Mouse (Mus musculus): ENCODE measurements around the gene Ect2. TPM values are rescaled to one million over a fixed set of nuclear protein-coding genes. Genes with fewer than 3 reads are reported as not detected.
A peak's percentile ranks its signal among the peaks of the same experiment; 100 is the strongest.

Ect2 gene
- polyA plus RNA-seq, 1 experiment: 0.71 TPM

- H3K4me1 ChIP-seq (ENCODE audit: control insufficient read depth, insufficient read depth, low read length): no peaks in the 10 kb centered on the region
- TF ChIP-seq CTCF (IDR thresholded peaks at IDR 0.05; ENCODE audit: extremely low read depth, insufficient read depth, low read length) (no peak), POLR2A (IDR thresholded peaks at IDR 0.05; ENCODE audit: extremely low read depth, insufficient read depth, low read length) (no peak)
- no peak overlapping the region for H3K4me3 ChIP-seq (ENCODE audit: insufficient read depth, low read length)
- no peak overlapping the region for H3K27ac ChIP-seq (ENCODE audit: insufficient read depth, low read length)
These were observed 8.1 kb upstream of the Ect2 start for GRCm38 (mm10) chr3:27161645-27162409.

DNA sequence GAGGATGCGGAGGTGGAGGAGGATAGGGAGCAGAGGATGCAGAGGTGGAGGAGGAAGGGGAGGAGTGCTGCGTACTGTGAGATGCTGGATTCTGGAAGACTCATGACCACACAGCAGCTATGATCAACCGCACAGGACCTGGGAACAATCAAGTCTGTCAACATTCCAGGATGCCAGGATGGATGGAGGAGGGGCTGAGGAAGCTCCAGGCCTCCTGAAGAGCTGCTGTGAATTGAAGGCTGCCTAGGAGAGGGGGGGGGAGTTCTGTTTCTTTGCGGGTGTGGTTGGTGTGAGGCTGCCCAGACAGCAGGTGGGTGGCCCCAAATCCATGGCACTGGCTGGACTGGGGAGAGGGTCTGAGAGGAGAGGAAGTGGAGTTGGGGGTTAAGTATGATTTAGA, 5.2 kb upstream of the Ect2 start:
- H3K4me3 ChIP-seq (ENCODE audit: insufficient read depth, low read length): no peak overlapping the region
- no peaks in the 10 kb centered on the region for H3K4me1 ChIP-seq (ENCODE audit: control insufficient read depth, insufficient read depth, low read length)
- H3K27ac ChIP-seq (ENCODE audit: insufficient read depth, low read length): no peak overlapping the region
- no peak for TF ChIP-seq CTCF (IDR thresholded peaks at IDR 0.05; ENCODE audit: extremely low read depth, insufficient read depth, low read length)
- no peak for TF ChIP-seq POLR2A (IDR thresholded peaks at IDR 0.05; ENCODE audit: extremely low read depth, insufficient read depth, low read length)

DNA sequence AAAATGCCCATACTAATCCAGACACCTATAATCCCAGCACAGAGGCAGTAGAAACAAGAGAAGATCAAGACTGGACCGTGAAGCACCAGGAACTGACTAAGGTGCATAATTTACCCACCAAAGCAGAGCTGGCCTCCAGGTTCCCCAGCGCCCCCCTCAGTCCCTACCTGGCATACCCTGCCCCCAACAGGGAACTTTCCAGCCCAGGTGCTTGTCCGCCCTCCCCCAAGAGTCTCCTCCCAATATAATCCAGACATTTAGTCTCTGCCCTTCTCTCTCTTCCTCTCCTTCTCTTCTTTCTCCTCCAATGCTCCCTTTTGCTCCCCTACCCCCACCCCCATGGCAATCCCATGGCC, 2.9 kb upstream of the Ect2 start:
- H3K4me1 ChIP-seq (ENCODE audit: control insufficient read depth, insufficient read depth, low read length): no peaks in the 10 kb centered on the region
- H3K27ac ChIP-seq (ENCODE audit: insufficient read depth, low read length): no peak overlapping the region
- H3K4me3 ChIP-seq (ENCODE audit: insufficient read depth, low read length): no peak overlapping the region
- TF ChIP-seq CTCF (IDR thresholded peaks at IDR 0.05; ENCODE audit: extremely low read depth, insufficient read depth, low read length) (no peak), POLR2A (IDR thresholded peaks at IDR 0.05; ENCODE audit: extremely low read depth, insufficient read depth, low read length) (no peak)

DNA sequence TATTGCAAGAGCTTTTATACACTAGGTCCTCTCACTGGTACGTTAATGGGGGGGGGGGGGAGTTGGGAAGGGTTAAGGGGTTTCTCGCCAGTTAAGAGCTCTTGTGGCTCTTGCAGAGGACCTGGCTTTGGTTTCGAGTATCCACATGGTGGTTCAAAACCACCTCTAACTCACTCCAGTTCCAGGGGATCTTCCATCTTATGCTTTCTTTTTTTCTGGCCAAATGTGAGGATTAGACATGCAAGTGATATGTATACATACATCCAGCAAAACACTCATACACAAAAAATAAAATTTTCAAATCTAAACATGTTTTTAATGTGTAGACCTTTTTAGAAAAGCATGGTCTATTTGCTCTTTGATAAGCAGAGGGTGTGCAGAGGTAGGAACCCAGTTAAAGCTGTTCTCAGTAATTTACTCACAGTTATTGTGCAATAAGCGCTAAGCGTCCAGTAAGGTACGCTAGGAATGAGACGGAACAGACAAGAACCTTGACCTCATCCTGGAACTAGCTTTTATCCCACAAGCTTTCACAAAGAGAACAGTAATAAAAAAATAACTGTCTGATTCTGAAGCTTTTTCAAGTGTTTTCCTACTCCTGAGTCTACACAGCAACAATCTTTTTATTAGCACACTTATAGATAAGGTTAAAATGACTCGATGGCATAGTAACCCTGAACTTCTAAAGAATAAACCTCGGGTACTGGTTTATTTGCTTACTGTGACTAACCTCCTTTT, 2.3 kb upstream of the Ect2 start:
- no peak for TF ChIP-seq CTCF (IDR thresholded peaks at IDR 0.05; ENCODE audit: extremely low read depth, insufficient read depth, low read length)
- TF ChIP-seq POLR2A (IDR thresholded peaks at IDR 0.05; ENCODE audit: extremely low read depth, insufficient read depth, low read length): no peak
- Histone ChIP-seq H3K4me3 (ENCODE audit: insufficient read depth, low read length) (no peak overlapping the region), H3K27ac (ENCODE audit: insufficient read depth, low read length) (no peak overlapping the region), H3K4me1 (ENCODE audit: control insufficient read depth, insufficient read depth, low read length) (no peaks in the 10 kb centered on the region)

DNA sequence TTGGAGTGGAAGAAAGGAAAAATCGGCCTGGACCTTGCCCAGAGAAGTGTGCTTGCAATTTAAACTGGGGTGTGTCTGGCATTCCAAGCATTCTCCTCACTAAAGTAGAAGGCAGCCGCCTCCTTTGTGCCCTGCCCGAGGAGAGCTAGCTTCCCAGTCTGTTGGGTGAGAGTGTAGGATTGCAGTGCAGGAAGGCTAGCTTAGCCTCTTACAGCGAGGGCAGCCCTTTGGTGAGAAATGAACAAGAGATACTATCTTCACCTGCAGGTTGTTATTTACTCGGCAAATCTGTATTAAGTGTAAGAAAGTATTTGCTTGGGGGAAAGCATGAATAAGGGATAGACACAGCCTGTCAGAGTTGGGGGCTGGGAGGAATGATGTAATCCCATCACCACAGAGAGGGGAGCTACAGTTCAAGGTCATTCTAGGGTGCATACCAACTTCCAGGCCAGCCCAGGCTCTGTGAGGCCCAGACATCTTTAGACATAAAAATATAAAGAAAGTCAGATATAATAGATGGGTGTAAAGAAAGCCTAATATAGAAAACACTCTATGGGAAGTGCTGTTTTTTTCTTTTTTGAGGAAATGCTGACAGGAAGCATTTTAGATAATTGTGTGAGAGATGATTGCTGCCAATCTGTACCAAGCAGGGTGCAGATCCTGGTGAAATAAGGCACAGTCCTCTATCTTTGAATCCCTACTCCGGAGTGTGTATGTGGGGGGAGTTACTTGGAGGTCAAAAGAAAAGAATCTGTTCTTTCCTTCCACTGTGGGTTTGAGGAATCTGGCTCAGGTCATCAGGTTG, 1.6 kb upstream of the Ect2 start:
- TF ChIP-seq POLR2A (IDR thresholded peaks at IDR 0.05; ENCODE audit: extremely low read depth, insufficient read depth, low read length) (no peak), CTCF (IDR thresholded peaks at IDR 0.05; ENCODE audit: extremely low read depth, insufficient read depth, low read length) (no peak)
- Histone ChIP-seq H3K4me3 (ENCODE audit: insufficient read depth, low read length) (no peak overlapping the region), H3K27ac (ENCODE audit: insufficient read depth, low read length) (no peak overlapping the region), H3K4me1 (ENCODE audit: control insufficient read depth, insufficient read depth, low read length) (no peaks in the 10 kb centered on the region)

GRCm38 (mm10) chr3:27154280-27154679, 602 bp upstream of the Ect2 start:
- peak overlapping the region; percentile 36 for H3K4me3 ChIP-seq (ENCODE audit: insufficient read depth, low read length)
- no peaks in the 10 kb centered on the region for H3K4me1 ChIP-seq (ENCODE audit: control insufficient read depth, insufficient read depth, low read length)
- no peak overlapping the region for H3K27ac ChIP-seq (ENCODE audit: insufficient read depth, low read length)
- TF ChIP-seq CTCF (IDR thresholded peaks at IDR 0.05; ENCODE audit: extremely low read depth, insufficient read depth, low read length) (no peak), POLR2A (IDR thresholded peaks at IDR 0.05; ENCODE audit: extremely low read depth, insufficient read depth, low read length) (no peak)

GRCm38 (mm10) chr3:27153191-27153671, 447 bp downstream of the Ect2 start:
- peak overlapping the region; percentile 36 for H3K4me3 ChIP-seq (ENCODE audit: insufficient read depth, low read length)
- H3K4me1 ChIP-seq (ENCODE audit: control insufficient read depth, insufficient read depth, low read length): no peaks in the 10 kb centered on the region
- TF ChIP-seq CTCF (IDR thresholded peaks at IDR 0.05; ENCODE audit: extremely low read depth, insufficient read depth, low read length) (no peak), POLR2A (IDR thresholded peaks at IDR 0.05; ENCODE audit: extremely low read depth, insufficient read depth, low read length) (no peak)
- no peak overlapping the region for H3K27ac ChIP-seq (ENCODE audit: insufficient read depth, low read length)

GRCm38 (mm10) chr3:27145733-27146132, 7.9 kb downstream of the Ect2 start:
- Histone ChIP-seq H3K27ac (ENCODE audit: insufficient read depth, low read length) (no peak overlapping the region), H3K4me1 (ENCODE audit: control insufficient read depth, insufficient read depth, low read length) (no peaks in the 10 kb centered on the region), H3K4me3 (ENCODE audit: insufficient read depth, low read length) (no peak overlapping the region)
- no peak for TF ChIP-seq CTCF (IDR thresholded peaks at IDR 0.05; ENCODE audit: extremely low read depth, insufficient read depth, low read length)
- TF ChIP-seq POLR2A (IDR thresholded peaks at IDR 0.05; ENCODE audit: extremely low read depth, insufficient read depth, low read length): no peak

DNA sequence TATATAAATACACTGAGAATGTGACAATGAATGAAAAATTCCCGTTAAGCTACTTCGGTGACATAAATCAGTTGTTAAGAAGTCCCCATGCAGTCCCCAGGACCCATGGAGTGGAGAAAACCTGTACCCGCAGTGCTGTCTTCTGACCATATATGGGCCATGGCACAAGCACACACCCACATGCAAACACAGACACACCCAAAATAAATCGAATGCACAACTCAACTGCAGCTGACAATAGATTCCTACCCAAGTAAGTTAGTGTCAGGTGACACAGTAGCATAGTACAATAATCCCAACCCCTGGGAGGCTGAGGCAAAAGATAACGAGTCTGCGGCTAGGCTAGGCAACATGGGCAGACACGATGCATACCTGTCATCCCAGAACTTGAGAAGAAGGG, 10.1 kb downstream of the Ect2 start:
- no peak overlapping the region for H3K27ac ChIP-seq (ENCODE audit: insufficient read depth, low read length)
- no peaks in the 10 kb centered on the region for H3K4me1 ChIP-seq (ENCODE audit: control insufficient read depth, insufficient read depth, low read length)
- TF ChIP-seq CTCF (IDR thresholded peaks at IDR 0.05; ENCODE audit: extremely low read depth, insufficient read depth, low read length) (no peak), POLR2A (IDR thresholded peaks at IDR 0.05; ENCODE audit: extremely low read depth, insufficient read depth, low read length) (no peak)
- H3K4me3 ChIP-seq (ENCODE audit: insufficient read depth, low read length): no peak overlapping the region

Measured in cortical plate, adult 2 months (tissue).